Mouse (Mus musculus) frontal cortex, adult (tissue): Measurements from ENCODE around the gene Clcn2.

Source experiments
- ATAC-seq: cut with Nextera tagmentation; 2 replicates; pipeline ENCODE4 v1.9.2; 2017; ENCODE audit warnings: mild to moderate bottlenecking, moderate library complexity, mixed read lengths; ENCODE audit not compliant: low TSS enrichment

Clcn2 gene

DNA sequence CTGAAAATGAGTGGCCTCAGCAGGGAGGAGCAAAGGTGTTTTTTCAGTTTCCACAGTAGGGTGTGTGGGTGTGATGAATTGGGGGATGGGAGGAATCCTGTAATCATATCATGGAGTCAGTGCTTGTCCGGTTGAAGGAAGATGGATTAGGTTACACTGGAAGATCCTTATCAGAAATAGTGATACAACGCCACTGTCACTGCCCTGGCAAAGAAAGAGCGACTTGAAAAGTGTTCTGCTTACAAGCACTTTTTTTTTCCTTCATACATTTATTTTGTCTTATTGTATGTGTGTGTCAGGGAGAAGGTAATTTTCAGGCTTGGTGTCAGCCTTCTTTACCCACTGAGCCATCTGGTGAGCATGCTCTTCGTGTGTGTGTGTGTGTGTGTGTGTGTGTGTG is 5.2 kb upstream of the Clcn2 start:
- ATAC-seq = no peak

DNA sequence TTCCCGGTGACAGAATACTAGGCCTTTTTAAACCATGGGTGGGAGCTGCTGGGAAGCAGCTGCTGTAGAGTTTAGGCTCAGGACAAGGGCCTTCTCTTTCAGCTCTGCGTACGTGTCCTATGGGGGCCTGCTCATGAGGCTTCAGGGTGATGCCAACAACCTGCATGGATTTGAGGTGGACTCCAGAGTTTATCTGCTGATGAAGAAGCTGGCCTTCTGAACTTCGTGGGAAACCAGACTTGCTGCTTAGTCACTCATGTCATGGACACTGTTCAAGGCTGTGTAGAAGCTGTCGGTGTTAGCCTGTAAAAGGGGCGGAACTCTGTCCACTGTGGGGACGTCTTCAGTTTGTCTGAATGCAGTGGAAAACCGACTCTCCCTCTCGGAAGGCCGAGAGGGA is 4.3 kb upstream of the Clcn2 start:
- ATAC-seq = no peak

DNA sequence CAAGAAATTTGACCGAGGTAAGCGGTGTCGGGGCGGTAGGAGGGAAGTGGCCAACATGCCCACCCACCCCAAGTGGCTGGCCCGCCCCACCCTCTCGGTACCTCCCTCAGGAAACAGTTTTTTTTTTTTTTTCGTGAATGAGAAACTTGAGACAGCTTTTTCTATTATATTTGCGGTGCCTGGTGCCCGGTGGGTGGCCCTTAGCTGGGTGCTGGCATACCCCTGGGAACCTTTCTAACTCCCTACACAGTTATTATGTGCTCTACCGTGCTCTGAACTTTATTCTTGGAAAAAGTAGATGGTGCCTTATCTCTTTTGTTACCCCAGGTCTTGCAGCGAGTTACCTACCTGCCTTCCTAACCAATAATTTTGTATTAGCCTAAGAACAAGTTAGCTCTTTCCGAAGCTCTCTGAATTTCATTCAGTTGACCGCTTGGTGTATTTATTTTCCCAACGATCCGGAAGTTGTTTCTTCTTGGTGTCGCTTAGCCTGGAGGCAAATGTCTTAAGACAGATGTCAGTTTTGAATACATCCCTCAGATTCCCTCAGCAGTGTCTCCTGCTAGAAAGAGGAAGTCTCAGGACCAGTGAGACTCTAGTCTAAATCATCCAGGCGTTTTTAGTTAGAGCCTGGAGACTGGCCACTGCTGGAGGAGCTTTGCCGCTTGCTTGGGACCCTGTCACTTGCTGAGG is 578 bp upstream of the Clcn2 start:
- ATAC-seq = no peak

DNA sequence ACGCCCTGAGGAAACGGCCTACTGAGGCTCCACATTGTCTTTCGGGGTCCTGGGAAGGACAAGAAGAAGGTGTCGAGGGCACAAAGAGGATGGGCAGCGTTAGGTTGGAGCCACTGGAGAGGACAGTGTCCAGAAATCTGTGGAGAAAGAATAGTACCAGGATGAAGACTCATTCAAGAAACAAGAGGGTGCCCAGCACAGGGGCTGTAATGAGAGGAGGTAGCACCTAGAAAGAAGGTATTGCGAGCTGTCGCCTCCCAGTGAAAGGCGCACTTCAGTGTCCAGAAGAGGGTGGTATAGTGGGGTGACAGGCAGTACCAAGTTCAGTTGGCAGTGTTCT is 735 bp downstream of the Clcn2 start:
- ATAC-seq = no peak; the same call in 1 of the 2 replicates

- ATAC-seq = peak; percentile 58
These were observed 1.3 kb downstream of the Clcn2 start for GRCm38 (mm10) chr16:20715976-20716840.

DNA sequence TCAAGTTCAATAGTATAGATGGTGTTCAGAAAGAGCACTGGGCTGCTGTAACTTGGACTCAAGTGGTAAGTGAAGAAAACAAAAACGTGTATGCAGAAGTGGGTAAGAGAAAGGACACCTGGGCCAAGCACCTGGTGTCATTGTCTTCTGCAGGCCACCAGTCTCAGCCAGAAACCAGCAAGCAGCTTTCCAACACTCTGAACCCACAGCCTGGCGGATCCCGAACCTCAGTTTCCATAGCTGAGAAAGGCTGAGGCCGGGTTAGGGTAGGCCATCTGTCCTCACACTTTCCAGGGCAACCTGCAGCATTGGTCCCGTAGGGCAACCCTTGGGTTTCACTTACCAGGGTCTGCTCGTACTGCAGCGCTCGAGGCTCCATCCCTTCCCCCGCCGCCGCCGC is 2.0 kb downstream of the Clcn2 start:
- ATAC-seq = no peak

DNA sequence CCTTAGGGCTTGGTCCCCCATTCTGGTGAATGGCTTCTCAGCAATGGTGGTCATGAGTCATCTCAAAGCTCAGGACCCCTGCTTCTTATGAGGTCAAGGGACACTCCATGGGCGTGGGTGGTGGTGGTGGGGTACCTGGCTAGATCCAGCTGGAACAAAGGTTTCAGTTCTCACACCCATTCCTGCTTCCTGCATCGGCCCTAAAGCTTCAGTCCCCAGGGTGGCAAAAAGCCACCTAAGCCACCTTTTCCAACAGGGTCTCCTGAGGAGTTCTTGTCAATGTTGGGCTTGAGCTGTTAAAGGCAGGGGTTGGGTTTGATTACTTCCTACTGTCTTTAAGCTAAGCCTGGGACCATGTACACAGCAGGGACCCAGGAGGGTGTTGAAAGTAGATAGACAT is 2.4 kb downstream of the Clcn2 start:
- ATAC-seq = no peak

GRCm38 (mm10) chr16:20714307-20715080 is 3.1 kb downstream of the Clcn2 start:
- no peak for ATAC-seq

GRCm38 (mm10) chr16:20712889-20713288 is 4.7 kb downstream of the Clcn2 start:
- no peak for ATAC-seq

DNA sequence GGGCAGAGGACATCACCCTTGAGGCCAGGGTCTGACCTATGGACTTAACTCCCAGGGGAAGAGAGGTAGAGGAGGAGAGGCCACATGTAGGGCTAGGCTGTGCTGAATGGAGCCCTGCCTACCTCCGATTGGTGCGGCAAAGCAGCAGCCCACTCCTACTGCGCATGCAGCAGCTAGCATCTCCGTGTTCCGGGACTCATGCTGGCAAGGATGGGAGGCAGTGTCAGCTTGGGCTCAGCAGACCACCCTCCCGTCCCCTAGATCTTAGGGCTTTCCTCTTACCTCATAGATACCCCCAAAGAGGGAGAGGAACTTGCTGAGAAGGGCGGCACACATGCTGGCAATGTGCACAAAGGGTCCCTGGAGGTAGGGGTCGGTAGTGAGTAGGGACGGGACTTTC is 5.4 kb downstream of the Clcn2 start:
- ATAC-seq = no peak

- no peak for ATAC-seq
These were observed 6.7 kb downstream of the Clcn2 start for GRCm38 (mm10) chr16:20710810-20711209.

DNA sequence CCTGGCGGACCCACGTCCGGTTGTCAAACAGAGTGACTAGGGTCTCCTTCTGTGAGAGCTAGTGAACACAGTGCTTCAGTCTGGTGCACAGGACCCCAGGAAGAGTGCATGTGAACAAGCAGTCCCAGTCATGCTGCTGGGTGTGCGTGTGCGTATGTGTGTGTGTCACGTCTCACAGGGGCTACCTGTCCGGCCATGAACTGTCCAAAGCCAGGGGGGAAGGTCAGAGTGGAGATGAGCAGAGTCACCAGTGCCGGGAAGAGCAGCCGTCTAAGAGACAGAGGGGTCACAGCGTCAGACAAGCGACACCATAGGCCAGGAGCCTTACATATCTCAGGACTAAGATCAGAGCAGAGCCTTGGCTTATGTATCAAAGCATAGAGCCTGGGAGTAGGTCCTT is 7.2 kb downstream of the Clcn2 start:
- ATAC-seq = no peak

- ATAC-seq = no peak
These were observed 8.4 kb downstream of the Clcn2 start for GRCm38 (mm10) chr16:20708939-20709734.

DNA sequence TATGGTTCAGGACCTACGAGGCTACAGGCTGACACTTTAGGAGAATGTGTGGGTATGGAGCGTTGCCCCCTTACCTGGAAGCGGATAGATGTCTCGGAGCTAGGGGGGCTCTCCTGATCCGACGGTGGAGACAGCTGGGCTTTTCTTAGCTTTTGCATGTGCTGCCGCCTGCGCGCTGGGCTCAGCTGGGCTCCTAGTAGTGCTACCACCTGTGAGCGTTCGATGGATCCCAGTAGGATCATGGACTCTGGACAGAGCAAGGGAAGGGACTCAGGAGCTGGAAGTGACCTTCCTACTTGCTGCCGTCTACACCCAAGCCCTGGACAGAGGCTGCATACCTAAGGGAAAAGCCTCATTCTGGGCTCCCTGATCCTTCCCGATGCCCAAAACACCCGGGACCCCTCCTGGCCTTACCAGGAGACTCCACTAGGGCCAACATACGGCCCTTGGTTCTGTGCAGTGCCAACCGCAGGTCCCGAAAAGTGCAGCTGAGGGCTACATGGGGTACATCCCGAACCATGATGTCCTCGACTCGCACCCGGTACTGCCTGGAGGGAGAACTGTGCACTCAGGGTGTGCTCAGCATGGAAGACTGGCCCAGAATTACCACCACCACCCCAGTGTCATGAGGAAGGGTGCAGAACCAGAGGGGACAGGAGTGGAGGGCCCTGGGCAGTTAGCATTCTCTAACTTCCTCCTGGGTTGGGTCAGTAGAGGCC is 9.2 kb downstream of the Clcn2 start:
- no peak for ATAC-seq

- ATAC-seq = no peak
These were observed 11.0 kb downstream of the Clcn2 start for GRCm38 (mm10) chr16:20706407-20707055.

DNA sequence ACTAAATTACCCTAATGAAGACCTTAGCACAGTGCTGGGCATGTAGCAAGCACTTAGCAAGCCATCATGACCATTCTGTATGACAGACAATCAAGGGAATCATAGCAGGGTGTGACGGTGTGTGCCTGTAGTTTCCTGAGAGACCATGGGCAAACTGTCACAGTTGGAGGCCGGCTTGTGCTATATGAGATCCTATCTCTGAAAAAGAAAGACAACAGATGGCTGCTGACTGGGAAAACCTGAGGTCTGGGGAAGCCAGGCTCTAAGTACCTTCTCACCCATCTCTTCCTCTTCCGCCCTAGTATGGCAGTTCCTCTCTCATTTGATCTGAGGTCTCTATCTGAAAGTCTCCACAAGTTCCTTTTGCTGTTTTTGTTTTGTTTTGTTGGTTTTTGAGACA is 11.8 kb downstream of the Clcn2 start:
- no peak for ATAC-seq

DNA sequence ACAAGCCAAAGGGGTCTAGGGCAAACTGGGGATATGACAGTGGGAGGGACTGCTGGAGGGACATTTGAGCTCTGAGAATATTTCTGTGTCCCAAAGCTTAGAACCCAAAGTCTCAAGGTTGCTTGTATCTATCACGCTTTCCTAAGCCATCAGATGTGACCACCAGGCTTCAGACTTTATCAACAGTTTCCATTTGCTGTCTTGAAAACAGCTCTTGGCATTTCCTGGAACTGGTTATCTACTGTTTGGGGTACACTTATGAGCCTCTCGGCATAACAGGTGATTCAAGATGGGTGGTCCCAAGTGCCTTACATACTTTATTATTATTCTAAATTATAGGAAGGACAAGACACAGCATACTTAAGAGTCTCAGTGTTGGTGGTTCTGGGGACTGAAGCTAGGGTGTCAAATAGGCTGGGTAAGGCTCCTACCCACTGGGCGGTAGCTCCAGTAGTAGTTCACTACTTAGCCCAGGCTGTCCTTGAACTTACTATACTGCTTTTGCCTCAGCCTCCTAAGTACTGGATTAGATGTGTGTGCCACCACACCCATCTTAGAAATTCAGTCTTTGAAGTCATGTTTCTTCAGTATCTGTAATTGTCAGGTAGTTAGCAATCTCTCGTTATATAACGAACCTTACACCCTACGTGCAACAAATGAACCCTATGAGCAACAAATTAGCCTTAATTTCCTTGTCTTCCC is 13.7 kb downstream of the Clcn2 start:
- no peak for ATAC-seq

- ATAC-seq = no peak
These were observed 14.5 kb downstream of the Clcn2 start for GRCm38 (mm10) chr16:20703071-20703470.

- ATAC-seq = peak; percentile 28; the same call in 1 of the 2 replicates
These were observed 15.0 kb downstream of the Clcn2 start for GRCm38 (mm10) chr16:20702522-20702893.
